Mouse (Mus musculus) right cerebral cortex, postnatal 4 days (tissue): ENCODE measurements around the gene Nln.

Experiments used
- DNase-seq: peaks from one replicate; pipeline ENCODE4 v3.0.0-alpha.2; 2022

Nln gene

DNA sequence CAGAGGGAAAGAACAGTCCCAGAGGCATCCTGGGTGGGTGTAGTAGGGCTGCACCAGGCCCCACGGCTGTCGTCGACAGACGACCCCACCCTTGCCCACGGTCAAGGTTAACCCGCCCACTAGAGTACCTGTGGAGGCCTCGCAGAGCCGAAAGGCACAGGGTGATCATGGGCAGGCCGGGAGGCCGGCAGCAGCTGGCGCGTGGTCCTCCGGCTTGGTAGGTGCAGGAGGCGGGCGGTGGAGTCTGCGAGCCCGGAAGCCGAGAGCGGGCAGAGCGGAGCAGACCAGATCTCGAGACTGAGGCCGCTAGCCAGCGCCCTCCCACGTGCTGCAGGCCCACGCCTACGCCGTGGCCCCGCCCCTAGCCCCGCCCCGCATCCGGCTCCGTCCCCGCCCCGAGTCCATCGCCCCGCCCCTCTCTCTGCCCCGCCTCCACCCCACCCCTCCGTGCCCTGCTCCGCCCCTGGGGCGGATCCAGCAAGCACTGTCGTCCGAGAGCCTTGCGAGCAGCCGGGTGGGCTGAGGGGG, at the start of gene Nln, which contains the start of gene Sgtb:
Gene Nln, minus strand, starts transcription at position 327 of the 528 bp plus-strand sequence.
Gene Sgtb, plus strand, starts transcription at position 454 of the 528 bp plus-strand sequence.
- peak; percentile 96 for DNase-seq

GRCm38 (mm10) chr13:104155686-104156085, 46.3 kb upstream of the Nln start:
- DNase-seq, result no peak

DNA sequence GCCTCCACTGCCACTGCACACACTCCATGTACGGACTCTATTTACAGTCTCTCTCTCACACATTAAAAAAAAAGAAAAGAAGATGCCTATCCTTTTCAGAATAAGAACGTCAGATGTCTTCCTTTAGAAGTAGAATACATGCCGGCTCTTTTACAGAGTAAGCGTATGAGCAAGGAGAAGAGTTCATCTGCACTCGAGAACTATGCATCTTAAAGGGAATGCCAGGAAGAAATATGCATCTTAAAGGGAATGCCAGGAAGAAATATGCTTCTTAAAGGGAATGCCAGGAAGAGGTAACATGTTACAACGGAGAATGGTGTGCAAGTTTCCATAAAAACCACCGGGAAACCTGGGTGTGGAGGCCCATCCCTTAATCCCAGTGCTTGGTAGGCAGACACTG, 45.7 kb upstream of the Nln start:
- no peak for DNase-seq

GRCm38 (mm10) chr13:104154180-104154579, 44.8 kb upstream of the Nln start:
- DNase-seq, result no peak

- DNase-seq, result no peak
Observed at GRCm38 (mm10) chr13:104145646-104146045, 36.2 kb upstream of the Nln start.

DNA sequence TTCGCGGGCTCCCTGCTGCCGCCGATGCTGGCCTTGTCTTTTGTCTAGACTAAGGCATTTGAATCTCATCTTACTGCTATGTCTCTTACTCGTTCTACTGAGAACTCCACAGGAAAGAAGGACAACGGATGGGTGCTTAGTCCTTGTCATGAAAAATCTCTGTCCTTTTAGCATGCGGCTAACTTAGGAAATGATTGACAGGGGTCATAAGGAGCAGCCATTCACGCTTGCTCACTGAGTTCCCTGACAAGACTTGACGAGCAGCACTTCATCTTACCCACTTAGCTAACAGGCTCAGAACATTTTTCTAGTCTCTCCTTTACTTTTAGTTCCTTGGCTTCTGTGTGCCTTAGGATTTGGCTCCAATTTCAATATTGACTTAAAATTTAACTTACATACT, 35.5 kb upstream of the Nln start:
- no peak for DNase-seq

DNA sequence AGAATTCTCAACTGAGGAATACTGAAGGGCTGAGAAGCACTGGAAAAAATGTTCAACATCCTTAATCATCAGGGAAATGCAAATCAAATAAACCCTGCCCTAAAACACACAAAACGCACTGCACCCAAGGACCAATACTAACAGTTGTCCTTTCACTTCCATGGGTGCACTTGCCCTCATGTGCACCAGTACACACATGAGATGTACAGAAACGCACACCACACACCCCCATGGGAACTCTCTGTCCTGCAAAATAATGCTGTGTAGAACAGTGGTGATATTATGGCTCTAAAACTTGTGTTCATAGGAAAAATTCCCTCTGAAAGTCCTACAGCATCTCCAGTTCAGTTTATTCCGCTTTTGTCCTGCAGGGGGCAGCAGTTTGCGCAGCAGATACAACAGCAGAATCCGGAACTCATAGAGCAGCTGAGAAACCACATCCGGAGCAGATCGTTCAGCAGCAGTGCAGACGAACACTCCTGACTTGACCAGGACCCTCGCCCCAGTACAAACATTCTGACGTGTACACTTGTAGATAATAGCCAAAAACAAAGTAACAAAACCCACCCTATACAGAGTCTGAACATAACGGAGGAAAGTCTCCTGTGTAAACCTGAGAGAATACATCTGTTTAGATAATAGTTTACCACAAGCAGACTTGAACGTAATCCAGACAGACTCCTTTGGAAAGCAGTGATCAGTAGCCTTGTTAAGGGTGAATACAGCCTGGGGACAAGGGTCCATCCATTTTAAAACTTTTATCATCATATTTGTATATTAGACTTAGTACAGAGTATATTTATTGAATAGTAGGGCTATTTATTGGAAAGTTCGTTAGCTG, 30.2 kb upstream of the Nln start:
- peak; percentile 88 for DNase-seq

DNA sequence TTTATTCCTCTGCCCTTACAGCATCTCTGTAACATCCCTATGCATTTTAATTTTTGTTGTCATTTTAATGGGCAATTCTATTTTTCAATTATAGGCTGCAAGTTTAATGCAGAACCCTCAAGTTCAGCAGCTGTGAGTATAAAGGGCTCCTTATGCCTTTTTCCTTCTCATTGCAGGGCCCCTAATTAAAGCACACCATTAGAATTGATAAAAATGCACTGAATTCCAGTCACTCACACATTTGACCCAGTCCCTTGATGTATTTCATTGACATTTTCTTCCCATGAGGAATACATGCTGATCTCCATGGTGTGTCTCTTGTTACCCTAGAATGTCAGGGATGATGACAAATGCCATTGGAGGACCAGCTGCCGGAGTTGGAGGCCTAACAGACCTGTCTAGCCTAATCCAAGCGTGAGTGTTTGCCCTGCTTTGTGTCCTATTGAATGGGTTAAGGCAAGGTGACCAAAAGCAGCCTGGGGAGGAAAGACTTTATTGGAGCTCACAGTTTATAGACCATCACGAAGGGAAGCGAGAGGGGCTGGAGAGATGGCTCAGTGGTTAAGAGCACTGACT, 25.2 kb upstream of the Nln start:
- DNase-seq, result no peak

- no peak for DNase-seq
Observed at GRCm38 (mm10) chr13:104132561-104132960, 23.1 kb upstream of the Nln start.

GRCm38 (mm10) chr13:104123662-104124381, 14.4 kb upstream of the Nln start:
- no peak for DNase-seq

- no peak for DNase-seq
Observed at GRCm38 (mm10) chr13:104122078-104122840, 12.8 kb upstream of the Nln start.

- DNase-seq, result no peak
Observed at GRCm38 (mm10) chr13:104114827-104115226, 5.4 kb upstream of the Nln start.

DNA sequence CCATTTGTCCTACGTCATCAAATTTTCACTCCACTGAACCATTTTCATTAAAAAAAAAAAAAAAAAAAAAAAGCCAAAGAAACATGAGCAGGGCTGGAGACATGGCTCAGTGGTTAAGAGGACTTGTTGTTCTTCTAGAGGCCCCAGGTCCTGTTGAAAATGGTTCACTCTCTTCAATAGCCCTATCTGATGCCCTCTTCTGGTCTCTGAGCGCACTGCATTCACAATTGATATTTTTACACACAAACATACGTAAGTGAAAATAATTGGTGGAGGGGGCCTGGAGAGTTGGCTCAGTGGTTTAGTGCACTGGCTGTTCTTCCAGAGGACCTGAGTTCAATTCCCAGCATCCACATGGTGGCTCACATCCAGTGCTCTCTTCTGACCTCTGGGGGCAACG, 4.4 kb upstream of the Nln start:
- no peak for DNase-seq

- DNase-seq, result peak; percentile 15
Observed at GRCm38 (mm10) chr13:104112266-104112900, 3.0 kb upstream of the Nln start.

GRCm38 (mm10) chr13:104110526-104110925, 1.1 kb upstream of the Nln start:
- DNase-seq, result no peak

DNA sequence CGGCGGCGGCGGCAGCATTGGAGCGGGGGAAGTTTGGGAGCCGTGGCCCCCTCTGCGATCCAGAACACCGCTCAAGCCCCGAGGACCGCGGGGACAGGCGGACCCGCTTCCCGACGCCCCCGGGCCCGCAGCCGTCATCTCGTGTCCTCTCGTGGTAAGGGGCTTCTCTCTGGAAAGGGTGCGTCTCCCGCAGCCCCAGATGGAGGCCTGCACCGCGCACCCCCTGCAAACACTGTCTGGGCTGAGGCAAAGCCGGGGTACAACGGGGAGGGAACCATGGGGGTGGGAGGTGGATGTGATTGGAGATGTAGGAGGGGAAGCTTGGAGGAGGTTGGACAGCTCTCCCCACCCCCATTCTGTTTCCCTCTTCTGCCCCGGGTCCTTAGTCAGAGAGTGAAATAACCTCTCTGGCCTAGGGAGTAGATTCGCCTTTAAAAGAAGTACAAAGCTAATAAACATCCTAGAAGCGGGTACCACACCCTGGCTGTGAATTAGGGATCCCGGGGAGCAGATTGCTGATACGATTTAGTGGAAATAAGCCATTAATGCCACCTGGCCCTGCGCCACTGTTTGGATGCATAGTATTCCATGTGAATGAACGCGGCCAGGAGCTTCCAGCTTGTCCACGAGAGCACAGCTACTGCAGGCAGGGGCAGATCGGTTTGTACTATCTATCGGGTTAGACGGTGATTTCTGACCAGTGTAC, 555 bp upstream of the Nln start:
- peak; percentile 71 for DNase-seq

GRCm38 (mm10) chr13:104108651-104109287, 645 bp downstream of the Nln start:
- DNase-seq, result no peak

DNA sequence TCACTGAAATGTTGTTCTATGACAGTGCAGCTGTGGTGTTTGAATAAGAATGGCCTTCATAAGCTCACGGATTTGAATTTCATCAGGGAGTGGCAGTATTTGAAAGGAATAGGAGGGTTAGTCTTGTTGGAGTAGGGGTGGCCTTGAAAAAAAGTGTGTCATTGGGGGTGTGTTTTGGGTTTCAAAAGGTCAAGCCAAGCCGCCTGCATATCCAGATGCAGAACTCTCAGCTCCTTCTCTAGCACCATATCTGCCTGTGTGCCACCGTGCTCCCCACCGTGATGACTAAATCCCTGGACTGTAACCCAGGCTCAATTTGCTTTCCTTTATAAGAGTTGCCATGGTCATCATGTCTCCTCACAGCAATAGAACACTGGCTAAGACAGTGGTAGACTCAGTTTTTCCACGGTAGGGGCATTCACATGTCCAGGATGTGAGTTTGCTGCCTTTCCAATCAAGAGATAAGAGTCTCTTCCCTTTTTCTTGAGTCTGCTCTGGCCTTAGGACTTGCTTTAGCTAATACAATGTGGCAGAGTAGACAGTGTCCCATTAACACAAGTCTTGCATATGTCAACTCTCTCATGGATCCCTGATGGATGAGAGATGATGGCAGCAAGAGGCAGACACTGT, 7.7 kb downstream of the Nln start:
- no peak for DNase-seq

- no peak for DNase-seq
Observed at GRCm38 (mm10) chr13:104100416-104100815, 9.0 kb downstream of the Nln start.

GRCm38 (mm10) chr13:104097190-104097589, 12.2 kb downstream of the Nln start:
- no peak for DNase-seq

DNA sequence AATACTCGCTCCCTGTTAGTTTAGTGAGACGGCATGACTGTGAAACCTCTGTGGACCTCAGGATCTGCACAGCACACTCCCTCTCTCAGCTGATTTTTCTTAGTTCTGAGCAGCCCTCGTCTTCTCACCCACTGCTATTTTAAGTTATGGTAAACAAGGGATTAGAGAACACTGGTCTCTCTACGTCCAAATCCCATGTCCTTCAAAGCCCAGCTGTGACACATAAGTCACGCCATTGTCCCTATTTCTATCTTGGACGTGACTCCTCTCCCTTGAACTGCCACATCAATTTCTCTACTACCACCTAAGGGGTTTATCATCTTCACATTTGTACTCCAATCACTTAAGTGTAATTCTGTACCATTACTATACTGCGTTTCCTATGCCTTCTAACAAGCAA, 13.5 kb downstream of the Nln start:
- DNase-seq, result no peak
